Mouse (Mus musculus): ENCODE data around the gene Ap1m2. TPM values are rescaled to one million over a fixed set of nuclear protein-coding genes. Genes with fewer than 3 reads are reported as not detected.

Ap1m2 gene
- 3.4 and 5.0 TPM in 2 replicates for polyA plus RNA-seq (2014; fragmentation: Nextera tagmentation; extraction: Ambion mirVana)

DNA sequence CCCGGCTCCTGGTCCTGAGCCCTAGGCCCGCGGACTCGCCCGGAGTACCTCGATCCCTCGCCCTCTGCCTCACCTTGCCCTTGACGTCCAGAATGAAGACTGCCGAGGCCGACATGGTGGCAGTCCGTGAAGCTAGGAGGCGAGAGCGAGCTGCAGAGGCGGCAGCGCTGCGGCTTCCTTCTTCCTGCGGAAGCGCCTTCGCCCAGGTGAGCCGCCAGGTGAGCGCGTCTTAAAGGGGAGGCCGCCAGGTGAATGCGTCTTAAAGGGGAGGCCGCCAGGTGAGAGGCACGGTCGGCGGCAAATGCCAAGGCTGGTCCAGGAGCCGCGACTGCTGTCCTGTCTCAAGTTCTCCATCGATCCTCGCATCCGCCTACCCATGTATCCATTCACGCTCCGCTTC lies at the start of gene Ap1m2:
TSS of gene Ap1m2 (minus strand) at position 204 of the 400 bp plus-strand sequence.
- no peak for DNase-seq (ENCODE audit: low spot score)
- 12% methylated on average over 34 of the region's 35 CpGs for WGBS
- Histone ChIP-seq H3K4me3 (ENCODE audit: low read depth, low read length) (no peak within 1 kb of the TSS), H3K9ac (ENCODE audit: low read depth, low read length) (no peak within 1 kb of the TSS), H3K4me2 (replicated peaks; ENCODE audit: low read depth, low read length) (no peak within 1 kb of the TSS), H3K36me3 (ENCODE audit: control insufficient read depth, insufficient read depth, low read length) (no peaks in the 10 kb centered on the region), H3K27ac (ENCODE audit: low read depth, low read length) (no peak within 1 kb of the TSS), H3K9me3 (ENCODE audit: control insufficient read depth, low read length) (no peaks in the 10 kb centered on the region), H3K27me3 (ENCODE audit: control insufficient read depth, insufficient read depth, low read length) (peaks cover 10% of the 10 kb centered on the region), H3K4me1 (replicated peaks; ENCODE audit: control insufficient read depth, insufficient read depth, low read length) (no peaks in the 10 kb centered on the region)
- ATAC-seq (ENCODE audit: low FRiP score), result no peak

- peak; percentile 82 for DNase-seq (ENCODE audit: low spot score)
- no peaks in the 10 kb centered on the region for H3K27me3 ChIP-seq (ENCODE audit: control insufficient read depth, insufficient read depth, low read length)
- H3K9me3 ChIP-seq (ENCODE audit: control insufficient read depth, low read length), result no peaks in the 10 kb centered on the region
- no peak overlapping the region for H3K27ac ChIP-seq (ENCODE audit: low read depth, low read length)
- H3K4me2 ChIP-seq (replicated peaks; ENCODE audit: low read depth, low read length), result no peak overlapping the region
- no peak overlapping the region for H3K4me3 ChIP-seq (ENCODE audit: low read depth, low read length)
- H3K4me1 ChIP-seq (replicated peaks; ENCODE audit: control insufficient read depth, insufficient read depth, low read length), result no peaks in the 10 kb centered on the region
- ATAC-seq (ENCODE audit: low FRiP score), result no peak
- WGBS, result 0% methylated on average over 1 of the region's 1 CpGs
- no peak overlapping the region for H3K9ac ChIP-seq (ENCODE audit: low read depth, low read length)
- H3K36me3 ChIP-seq (ENCODE audit: control insufficient read depth, insufficient read depth, low read length), result no peaks in the 10 kb centered on the region
These were observed 45.0 kb upstream of the Ap1m2 start for GRCm38 (mm10) chr9:21356981-21357718.

- Histone ChIP-seq H3K27me3 (ENCODE audit: control insufficient read depth, insufficient read depth, low read length) (no peaks in the 10 kb centered on the region), H3K9me3 (ENCODE audit: control insufficient read depth, low read length) (no peaks in the 10 kb centered on the region), H3K36me3 (ENCODE audit: control insufficient read depth, insufficient read depth, low read length) (no peaks in the 10 kb centered on the region), H3K4me2 (replicated peaks; ENCODE audit: low read depth, low read length) (no peak overlapping the region), H3K4me1 (replicated peaks; ENCODE audit: control insufficient read depth, insufficient read depth, low read length) (no peaks in the 10 kb centered on the region), H3K27ac (ENCODE audit: low read depth, low read length) (no peak overlapping the region), H3K4me3 (ENCODE audit: low read depth, low read length) (no peak overlapping the region), H3K9ac (ENCODE audit: low read depth, low read length) (no peak overlapping the region)
- WGBS, result 89% methylated on average over 6 of the region's 6 CpGs
- no peak for ATAC-seq (ENCODE audit: low FRiP score)
- DNase-seq (ENCODE audit: low spot score), result no peak
These were observed 42.7 kb upstream of the Ap1m2 start for GRCm38 (mm10) chr9:21354796-21355195.

- no peak overlapping the region for H3K9ac ChIP-seq (ENCODE audit: low read depth, low read length)
- no peak for DNase-seq (ENCODE audit: low spot score)
- no peaks in the 10 kb centered on the region for H3K4me1 ChIP-seq (replicated peaks; ENCODE audit: control insufficient read depth, insufficient read depth, low read length)
- no peaks in the 10 kb centered on the region for H3K9me3 ChIP-seq (ENCODE audit: control insufficient read depth, low read length)
- no peak for ATAC-seq (ENCODE audit: low FRiP score)
- no peaks in the 10 kb centered on the region for H3K36me3 ChIP-seq (ENCODE audit: control insufficient read depth, insufficient read depth, low read length)
- no peak overlapping the region for H3K4me2 ChIP-seq (replicated peaks; ENCODE audit: low read depth, low read length)
- no peaks in the 10 kb centered on the region for H3K27me3 ChIP-seq (ENCODE audit: control insufficient read depth, insufficient read depth, low read length)
- H3K4me3 ChIP-seq (ENCODE audit: low read depth, low read length), result no peak overlapping the region
- 54% methylated on average over 2 of the region's 2 CpGs for WGBS
- no peak overlapping the region for H3K27ac ChIP-seq (ENCODE audit: low read depth, low read length)
These were observed 41.2 kb upstream of the Ap1m2 start for GRCm38 (mm10) chr9:21353373-21353686.

- DNase-seq (ENCODE audit: low spot score) (peak; percentile 35), ATAC-seq (ENCODE audit: low FRiP score) (no peak)
- Histone ChIP-seq H3K4me1 (replicated peaks; ENCODE audit: control insufficient read depth, insufficient read depth, low read length) (no peaks in the 10 kb centered on the region), H3K36me3 (ENCODE audit: control insufficient read depth, insufficient read depth, low read length) (no peaks in the 10 kb centered on the region), H3K9ac (ENCODE audit: low read depth, low read length) (no peak overlapping the region), H3K27me3 (ENCODE audit: control insufficient read depth, insufficient read depth, low read length) (no peaks in the 10 kb centered on the region), H3K27ac (ENCODE audit: low read depth, low read length) (no peak overlapping the region), H3K4me3 (ENCODE audit: low read depth, low read length) (no peak overlapping the region), H3K4me2 (replicated peaks; ENCODE audit: low read depth, low read length) (no peak overlapping the region), H3K9me3 (ENCODE audit: control insufficient read depth, low read length) (no peaks in the 10 kb centered on the region)
- WGBS, result 37% methylated on average over 20 of the region's 20 CpGs
These were observed 40.6 kb upstream of the Ap1m2 start for GRCm38 (mm10) chr9:21352463-21353372.

GRCm38 (mm10) chr9:21351702-21352377 lies 39.7 kb upstream of the Ap1m2 start:
- no peak overlapping the region for H3K9ac ChIP-seq (ENCODE audit: low read depth, low read length)
- no peaks in the 10 kb centered on the region for H3K9me3 ChIP-seq (ENCODE audit: control insufficient read depth, low read length)
- no peak for DNase-seq (ENCODE audit: low spot score)
- H3K27me3 ChIP-seq (ENCODE audit: control insufficient read depth, insufficient read depth, low read length), result no peaks in the 10 kb centered on the region
- no peaks in the 10 kb centered on the region for H3K4me1 ChIP-seq (replicated peaks; ENCODE audit: control insufficient read depth, insufficient read depth, low read length)
- H3K4me3 ChIP-seq (ENCODE audit: low read depth, low read length), result no peak overlapping the region
- H3K36me3 ChIP-seq (ENCODE audit: control insufficient read depth, insufficient read depth, low read length), result no peaks in the 10 kb centered on the region
- 96% methylated on average over 4 of the region's 4 CpGs for WGBS
- ATAC-seq (ENCODE audit: low FRiP score), result no peak
- no peak overlapping the region for H3K27ac ChIP-seq (ENCODE audit: low read depth, low read length)
- no peak overlapping the region for H3K4me2 ChIP-seq (replicated peaks; ENCODE audit: low read depth, low read length)

- Histone ChIP-seq H3K36me3 (ENCODE audit: control insufficient read depth, insufficient read depth, low read length) (no peaks in the 10 kb centered on the region), H3K9ac (ENCODE audit: low read depth, low read length) (no peak overlapping the region), H3K9me3 (ENCODE audit: control insufficient read depth, low read length) (no peaks in the 10 kb centered on the region), H3K27ac (ENCODE audit: low read depth, low read length) (no peak overlapping the region), H3K4me2 (replicated peaks; ENCODE audit: low read depth, low read length) (no peak overlapping the region), H3K4me3 (ENCODE audit: low read depth, low read length) (no peak overlapping the region), H3K4me1 (replicated peaks; ENCODE audit: control insufficient read depth, insufficient read depth, low read length) (no peaks in the 10 kb centered on the region), H3K27me3 (ENCODE audit: control insufficient read depth, insufficient read depth, low read length) (no peaks in the 10 kb centered on the region)
- 93% methylated on average over 7 of the region's 7 CpGs for WGBS
- ATAC-seq (ENCODE audit: low FRiP score), result no peak
- DNase-seq (ENCODE audit: low spot score), result no peak
These were observed 39.0 kb upstream of the Ap1m2 start for GRCm38 (mm10) chr9:21351178-21351577.

- H3K27me3 ChIP-seq (ENCODE audit: control insufficient read depth, insufficient read depth, low read length), result no peaks in the 10 kb centered on the region
- H3K4me3 ChIP-seq (ENCODE audit: low read depth, low read length), result no peak overlapping the region
- no peaks in the 10 kb centered on the region for H3K4me1 ChIP-seq (replicated peaks; ENCODE audit: control insufficient read depth, insufficient read depth, low read length)
- ATAC-seq (ENCODE audit: low FRiP score) (no peak), DNase-seq (ENCODE audit: low spot score) (no peak)
- H3K9ac ChIP-seq (ENCODE audit: low read depth, low read length), result no peak overlapping the region
- 98% methylated on average over 3 of the region's 3 CpGs for WGBS
- no peaks in the 10 kb centered on the region for H3K36me3 ChIP-seq (ENCODE audit: control insufficient read depth, insufficient read depth, low read length)
- no peaks in the 10 kb centered on the region for H3K9me3 ChIP-seq (ENCODE audit: control insufficient read depth, low read length)
- no peak overlapping the region for H3K27ac ChIP-seq (ENCODE audit: low read depth, low read length)
- no peak overlapping the region for H3K4me2 ChIP-seq (replicated peaks; ENCODE audit: low read depth, low read length)
These were observed 36.0 kb upstream of the Ap1m2 start for GRCm38 (mm10) chr9:21348152-21348551.
